Mouse (Mus musculus) hematopoietic stem cell, adult 5-6 weeks (primary cell): ENCODE data around the gene Alpk1. TPM values are rescaled to one million over a fixed set of nuclear protein-coding genes. Genes with fewer than 3 reads are reported as not detected.
"Not testable (repeated sequence)": the region's sequence is repeated elsewhere in the genome, so short reads cannot be mapped to it uniquely, and the experiment has no call there.

Experiments used
- ATAC-seq, 2 experiments: fragments of 125-278 bp in 1 of 2; replicated peaks in 1 of 2; 2 replicates each; pipeline ENCODE4 v1.8.0; 2016 to 2017; ENCODE audit warnings: inconsistent platforms in 2 of 2, mild to moderate bottlenecking in 2 of 2, moderate number of reproducible peaks in 2 of 2, low read depth in 1 of 2, moderate TSS enrichment in 1 of 2; ENCODE audit not compliant: low FRiP score in 2 of 2, poor library complexity in 2 of 2, severe bottlenecking in 2 of 2, insufficient read depth in 1 of 2, low TSS enrichment in 1 of 2
- total RNA-seq: library from RNA; stranded (forward); fragments of 172-1452, 232-1000 nt; gene quantifications from 2 replicates; pipeline ENCODE4 v1.2.3, GENCODE M21; 2017

Alpk1 gene
- total RNA-seq, 1 experiment from 2014 or later: 11.0 TPM

GRCm38 (mm10) chr3:127793022-127793421 is 12.7 kb upstream of the Alpk1 start:
- peak; percentile 24 to 36; a peak in 2 of 4 replicates for ATAC-seq

- peak in 1 of 2 experiments; percentile 6; a peak in 1 of 4 replicates for ATAC-seq
Measured at GRCm38 (mm10) chr3:127791595-127792561, 11.6 kb upstream of the Alpk1 start.

- ATAC-seq: no peak
Measured at GRCm38 (mm10) chr3:127791056-127791483, 10.7 kb upstream of the Alpk1 start.

- peak in 1 of 2 experiments; percentile 11; a peak in 1 of 4 replicates for ATAC-seq
Measured at GRCm38 (mm10) chr3:127790234-127791055, 10.1 kb upstream of the Alpk1 start.

- peak; percentile 30 to 36 for ATAC-seq
Measured at GRCm38 (mm10) chr3:127789500-127790191, 9.3 kb upstream of the Alpk1 start, which contains the start of gene Tifa. Tifa (plus strand) TSS chr3:127789805.

- no peak for ATAC-seq
Measured at GRCm38 (mm10) chr3:127788919-127789318, 8.6 kb upstream of the Alpk1 start.

- no peak for ATAC-seq
Measured at GRCm38 (mm10) chr3:127788038-127788437, 7.7 kb upstream of the Alpk1 start.

GRCm38 (mm10) chr3:127787032-127787431 is 6.7 kb upstream of the Alpk1 start:
- peak; percentile 63 to 64 for ATAC-seq

- ATAC-seq: not testable (repeated sequence)
Measured at GRCm38 (mm10) chr3:127783680-127784079, 3.4 kb upstream of the Alpk1 start.

- no peak for ATAC-seq
Measured at GRCm38 (mm10) chr3:127782921-127783320, 2.6 kb upstream of the Alpk1 start.

- ATAC-seq: no peak
Measured at GRCm38 (mm10) chr3:127780921-127781320, 594 bp upstream of the Alpk1 start.

- peak; percentile 98 to 99 for ATAC-seq
Measured at GRCm38 (mm10) chr3:127769146-127769545, 11.2 kb downstream of the Alpk1 start.

GRCm38 (mm10) chr3:127765971-127766370 is 14.4 kb downstream of the Alpk1 start:
- ATAC-seq: no peak

GRCm38 (mm10) chr3:127764541-127764940 is 15.8 kb downstream of the Alpk1 start:
- ATAC-seq: no peak

- peak; percentile 92 to 94 for ATAC-seq
Measured at GRCm38 (mm10) chr3:127763076-127763612, 17.2 kb downstream of the Alpk1 start.

GRCm38 (mm10) chr3:127762403-127762802 is 17.9 kb downstream of the Alpk1 start:
- ATAC-seq: no peak

- ATAC-seq: peak; percentile 50
Measured at GRCm38 (mm10) chr3:127759212-127759611, 21.1 kb downstream of the Alpk1 start.
